Mouse (Mus musculus): ENCODE results near the gene Mlip.
"Not testable (repeated sequence)": the region's sequence is repeated elsewhere in the genome, so short reads cannot be mapped to it uniquely, and the experiment has no call there.

Mlip gene

DNA sequence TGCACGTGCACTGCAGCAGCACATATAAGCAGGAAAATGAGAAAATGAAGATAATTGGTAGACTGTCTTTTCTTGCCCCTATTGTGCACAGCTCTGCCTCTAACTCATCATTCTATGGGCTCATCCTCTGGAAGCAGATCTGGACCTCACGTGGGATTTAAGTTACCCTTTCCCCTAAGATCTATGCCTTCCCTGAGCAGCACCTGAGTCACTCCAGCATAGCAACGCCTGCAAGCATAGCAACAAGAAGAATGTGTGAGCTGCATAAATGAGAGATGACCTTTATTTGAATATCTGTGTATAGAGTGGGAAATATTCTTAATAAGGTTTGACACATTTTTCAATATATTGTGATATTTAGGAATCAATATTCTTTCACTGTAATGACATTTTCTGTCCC is 176.9 kb downstream of the Mlip start:
- no peak for DNase-seq

DNA sequence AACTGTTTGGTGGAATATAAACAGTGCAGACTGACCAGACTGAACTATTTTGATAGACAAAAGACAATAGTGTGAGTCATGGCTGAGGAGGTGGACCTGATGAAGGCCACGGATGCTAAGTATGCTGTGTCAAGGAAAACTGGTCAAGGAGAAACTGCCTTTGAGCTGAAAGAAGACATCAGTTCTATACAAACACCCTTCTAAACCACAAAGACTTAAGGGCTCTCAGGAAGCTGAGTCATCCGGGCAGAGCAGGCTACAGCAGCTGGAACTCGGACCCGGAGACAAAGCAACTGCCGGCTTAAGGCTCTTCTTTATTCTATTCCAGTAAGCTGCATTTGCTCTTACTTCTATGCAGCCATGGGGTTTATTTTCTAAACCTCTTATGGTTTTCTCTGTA is 180.7 kb downstream of the Mlip start:
- DNase-seq, result no peak

DNA sequence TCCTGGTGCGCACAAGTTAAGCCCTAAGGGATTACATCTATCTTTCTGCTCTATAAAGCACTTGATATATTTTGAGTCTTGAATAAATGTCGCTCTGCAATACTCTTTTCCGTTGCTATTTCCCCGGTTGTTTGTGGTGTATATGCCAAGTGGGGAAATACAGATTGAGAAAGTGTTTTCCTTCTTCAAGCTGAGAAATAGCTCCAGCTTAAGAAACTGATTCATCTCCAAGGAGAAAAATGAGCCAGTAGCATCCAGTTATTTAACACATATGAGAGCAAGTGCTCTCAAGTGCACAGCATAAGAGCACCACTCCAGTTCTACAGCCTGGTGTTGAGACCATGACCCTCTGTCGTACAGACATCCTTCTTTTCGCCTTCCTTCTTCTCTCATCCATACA is 186.9 kb downstream of the Mlip start:
- no peak for DNase-seq

GRCm38 (mm10) chr9:77161764-77162163 is 191.0 kb downstream of the Mlip start:
- DNase-seq, result no peak

DNA sequence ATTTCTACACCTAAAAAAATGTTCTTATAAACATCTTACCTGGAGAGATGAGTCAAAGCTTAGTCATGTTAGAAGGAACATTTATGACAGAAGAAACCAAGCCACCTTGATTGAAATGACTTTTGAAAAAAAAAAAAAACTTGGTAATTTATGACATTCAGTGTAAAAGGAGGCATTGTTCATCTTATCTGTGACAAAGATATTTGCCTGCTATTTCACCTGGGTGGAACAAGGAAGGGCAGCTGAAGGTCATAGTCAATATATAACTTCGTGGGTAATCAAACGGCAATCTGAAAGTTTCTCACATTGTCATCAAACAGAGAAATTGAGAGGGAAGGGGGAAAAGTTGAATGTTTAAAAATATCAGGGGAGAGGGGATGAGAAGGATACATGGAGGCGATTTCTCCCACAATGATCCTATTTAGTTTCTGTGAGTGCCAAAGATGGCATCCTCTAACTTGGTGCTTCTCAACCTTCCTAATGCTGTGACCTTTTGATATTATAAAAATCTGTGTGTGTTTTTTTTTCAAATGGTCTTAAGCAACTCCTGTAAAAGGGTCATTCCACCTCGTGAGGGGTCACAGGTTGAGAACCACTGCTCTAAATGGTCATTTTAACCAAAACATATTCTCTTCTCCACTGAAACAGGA is 192.4 kb downstream of the Mlip start:
- no peak for DNase-seq

DNA sequence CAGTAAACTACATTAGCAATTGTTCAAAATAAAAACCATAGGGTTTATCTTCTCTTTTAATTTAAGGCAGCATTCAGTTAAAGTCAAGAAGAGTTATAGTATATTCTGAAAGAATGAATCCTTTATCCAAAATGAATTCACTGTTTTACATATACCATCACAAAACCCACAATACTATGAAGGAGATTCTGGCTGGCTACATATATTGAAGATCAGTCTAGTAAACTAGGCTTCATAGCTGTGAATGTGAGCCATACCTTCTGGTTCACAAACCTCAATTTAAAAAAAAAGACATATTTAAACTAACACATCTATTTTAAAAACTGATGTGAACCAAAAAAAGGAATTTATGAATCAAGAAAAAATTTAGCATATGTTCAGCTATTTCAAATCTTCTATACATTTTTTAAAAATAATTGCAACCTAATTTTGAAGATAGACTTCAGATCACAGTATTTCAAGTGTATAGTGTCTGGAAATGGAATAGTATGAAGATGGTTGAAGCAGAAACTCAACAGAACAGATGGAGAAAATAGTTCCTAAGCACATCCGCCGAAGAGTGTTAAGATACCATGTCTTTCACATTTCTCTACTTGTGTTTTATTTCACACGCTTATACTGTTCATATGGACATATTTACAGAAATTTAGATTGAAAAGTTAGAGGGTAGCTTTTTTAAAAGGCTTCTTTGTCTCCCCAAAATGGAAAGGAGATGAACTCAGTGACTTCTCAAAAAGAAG is 204.1 kb downstream of the Mlip start:
- DNase-seq, result no peak

DNA sequence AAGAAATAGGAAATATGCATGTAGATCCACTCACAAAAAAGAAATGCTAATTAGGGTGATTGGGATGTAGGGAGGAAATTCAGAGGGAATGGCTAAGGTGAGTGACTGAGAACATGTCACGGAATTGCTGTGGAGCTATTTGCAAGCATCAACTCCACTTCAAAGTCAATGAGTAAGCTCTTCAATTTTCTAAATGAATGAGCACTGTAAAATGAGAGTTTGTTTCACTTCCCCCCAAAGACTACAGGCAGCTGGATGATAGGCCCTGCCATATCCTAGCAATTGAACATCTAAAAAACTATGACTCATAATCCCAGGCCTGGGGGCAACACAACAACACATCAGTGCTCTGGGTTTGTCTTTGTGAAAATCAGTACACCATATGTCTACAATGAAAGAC is 233.0 kb downstream of the Mlip start:
- no peak for DNase-seq

GRCm38 (mm10) chr9:77096886-77097285 is 255.9 kb downstream of the Mlip start:
- no peak for DNase-seq

GRCm38 (mm10) chr9:77083221-77083620 is 269.5 kb downstream of the Mlip start:
- DNase-seq, result not testable (repeated sequence)

DNA sequence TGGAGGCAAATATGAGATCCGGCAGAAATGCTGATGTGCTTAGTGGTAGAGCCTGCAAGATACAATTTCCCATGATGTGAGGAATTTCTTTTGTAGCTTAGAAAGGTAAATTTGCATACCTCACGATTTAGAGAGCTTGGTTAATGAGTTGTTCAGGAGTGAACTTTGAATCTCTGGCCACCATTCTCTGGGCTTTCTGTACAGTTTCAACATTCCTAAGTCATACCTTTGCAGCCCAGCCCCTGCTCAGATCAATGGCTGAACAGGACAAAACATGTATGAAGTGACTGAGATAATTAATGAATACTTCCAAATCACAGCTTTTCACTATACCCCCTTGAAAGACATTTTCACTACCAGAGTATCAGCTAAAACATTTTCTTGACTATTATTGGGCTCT is 281.1 kb downstream of the Mlip start:
- no peak for DNase-seq

GRCm38 (mm10) chr9:77056611-77057010 is 296.2 kb downstream of the Mlip start:
- no peak for DNase-seq

GRCm38 (mm10) chr9:77054426-77055193 is 298.2 kb downstream of the Mlip start:
- no peak for DNase-seq

Measured in cerebellum, adult 11 months (tissue).